Mouse (Mus musculus) right cerebral cortex, postnatal 36 days (tissue): ENCODE measurements around the gene Add2.
"Not testable (repeated sequence)": the region's sequence is repeated elsewhere in the genome, so short reads cannot be mapped to it uniquely, and the experiment has no call there.

ENCODE experiments used
- DNase-seq, 2 experiments: peaks; one replicate each; pipeline ENCODE4 v3.0.0; 2022; ENCODE audit warnings: low spot score in 2 of 2, mixed read lengths in 1 of 2

Gene Add2

DNA sequence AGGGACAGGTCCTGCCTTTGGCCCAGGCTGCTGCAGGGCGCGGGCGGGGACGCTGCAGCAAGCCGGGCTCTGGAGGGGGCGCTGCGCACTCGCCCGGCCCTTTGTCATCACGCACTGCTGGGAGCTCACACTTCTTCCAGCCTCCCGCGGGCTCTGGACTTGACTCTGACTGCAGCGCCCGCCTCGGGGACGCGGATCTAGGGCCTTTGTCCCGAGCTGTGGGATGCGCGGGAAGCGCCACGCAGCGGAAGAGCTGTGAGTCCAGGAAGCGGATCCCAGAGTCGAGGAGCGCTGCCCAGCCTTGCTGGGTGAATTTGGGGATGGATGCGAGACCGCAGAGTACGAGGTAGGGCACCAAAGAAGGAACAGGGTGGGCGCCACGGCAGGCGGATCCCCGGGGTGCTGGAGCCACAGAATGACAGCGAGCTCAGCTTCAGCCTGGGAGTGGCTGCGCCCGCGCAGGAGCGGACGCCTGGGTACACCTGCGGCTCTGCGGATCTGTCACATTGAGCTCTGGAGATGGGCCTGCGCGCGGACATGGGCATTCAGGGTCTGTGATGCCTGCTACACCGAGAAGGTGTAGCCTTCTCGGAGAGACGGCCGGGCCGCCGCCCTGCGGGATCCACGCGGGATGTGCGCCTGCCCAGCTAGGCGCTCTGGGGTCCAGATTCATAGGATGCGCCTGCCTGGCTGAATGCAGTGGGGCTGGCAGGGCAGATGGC is at the start of gene Add2:
Gene Add2 (plus strand): TSS at position 81 of the 722 bp plus-strand sequence.
- DNase-seq: peak; percentile 62 to 67

DNA sequence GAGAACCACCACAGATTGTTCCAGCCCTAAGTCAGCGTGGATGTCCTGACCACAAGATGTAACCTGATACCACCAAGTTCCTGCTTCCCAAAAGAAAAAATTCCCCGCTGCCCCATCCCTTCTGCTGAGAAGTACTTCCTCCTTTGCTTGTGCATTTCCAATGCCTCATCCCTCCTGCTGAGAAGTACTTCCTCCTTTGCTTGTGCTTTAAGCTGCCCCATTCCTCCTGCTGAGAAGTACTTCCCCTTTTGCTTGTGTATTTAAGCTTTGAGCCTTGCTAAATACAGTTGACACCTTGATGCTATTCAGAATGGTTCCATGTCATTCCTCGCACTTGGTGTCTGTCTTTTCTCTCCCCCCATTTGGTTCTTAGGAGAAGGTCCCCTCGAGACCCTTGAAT is 49.7 kb upstream of the Add2 start:
- not testable (repeated sequence) for DNase-seq

DNA sequence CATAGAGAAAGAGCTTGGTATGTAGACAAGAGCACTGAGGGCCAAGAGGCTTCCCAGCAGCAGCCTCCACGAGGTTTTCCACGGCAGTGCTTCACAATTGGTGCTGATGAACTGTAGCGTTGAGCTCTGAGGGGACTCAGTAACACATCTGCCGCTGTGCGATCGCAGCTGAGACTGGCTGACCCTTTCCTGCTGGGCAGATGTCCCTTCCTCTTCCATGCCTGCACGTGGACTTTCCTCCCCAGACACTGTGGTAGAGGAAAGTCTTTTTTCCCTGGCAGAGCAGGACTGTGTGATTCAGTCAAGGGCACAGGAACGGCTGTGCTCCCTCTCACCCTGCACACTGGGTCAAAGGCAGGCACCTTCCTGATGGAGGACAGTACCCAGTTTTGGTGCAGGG is 44.1 kb upstream of the Add2 start:
- no peak for DNase-seq

DNA sequence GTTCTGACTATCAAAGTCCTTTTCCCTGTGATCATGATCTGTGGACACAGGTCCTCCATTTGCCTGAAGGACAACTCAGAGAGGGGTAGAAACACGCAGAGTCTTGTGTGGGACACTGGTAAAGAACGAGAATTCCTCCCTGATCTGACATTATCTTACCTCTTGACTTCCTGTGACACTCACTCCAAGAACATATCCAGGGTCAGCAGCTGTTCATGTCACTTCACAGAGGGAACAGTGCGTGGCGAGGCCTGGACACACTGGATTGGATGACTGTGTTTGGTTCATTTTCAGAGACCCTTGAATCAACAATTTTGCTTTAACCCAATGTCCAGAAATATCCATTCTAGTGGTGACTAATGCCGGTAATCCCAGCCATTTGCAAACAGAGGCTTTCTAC is 38.9 kb upstream of the Add2 start:
- DNase-seq: not testable (repeated sequence)

DNA sequence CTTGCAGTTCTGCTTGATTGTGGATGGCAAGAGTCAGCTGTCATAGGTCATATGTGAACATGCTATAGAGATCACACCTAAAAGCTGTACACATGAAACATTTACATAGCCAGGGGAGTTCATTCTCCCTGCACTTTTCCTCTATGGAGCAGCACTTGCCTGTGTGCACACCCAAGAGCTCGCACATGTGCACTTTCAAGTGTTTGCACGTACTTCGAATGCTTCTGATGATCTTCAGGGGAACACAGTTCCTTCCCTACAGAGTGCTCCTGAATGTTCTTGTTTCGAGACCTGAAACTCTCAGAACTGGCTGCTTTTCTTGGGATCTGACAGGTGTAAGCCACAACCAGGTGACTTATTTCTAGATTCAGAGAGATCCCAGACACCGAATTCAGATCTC is 37.7 kb upstream of the Add2 start:
- DNase-seq: not testable (repeated sequence)

DNA sequence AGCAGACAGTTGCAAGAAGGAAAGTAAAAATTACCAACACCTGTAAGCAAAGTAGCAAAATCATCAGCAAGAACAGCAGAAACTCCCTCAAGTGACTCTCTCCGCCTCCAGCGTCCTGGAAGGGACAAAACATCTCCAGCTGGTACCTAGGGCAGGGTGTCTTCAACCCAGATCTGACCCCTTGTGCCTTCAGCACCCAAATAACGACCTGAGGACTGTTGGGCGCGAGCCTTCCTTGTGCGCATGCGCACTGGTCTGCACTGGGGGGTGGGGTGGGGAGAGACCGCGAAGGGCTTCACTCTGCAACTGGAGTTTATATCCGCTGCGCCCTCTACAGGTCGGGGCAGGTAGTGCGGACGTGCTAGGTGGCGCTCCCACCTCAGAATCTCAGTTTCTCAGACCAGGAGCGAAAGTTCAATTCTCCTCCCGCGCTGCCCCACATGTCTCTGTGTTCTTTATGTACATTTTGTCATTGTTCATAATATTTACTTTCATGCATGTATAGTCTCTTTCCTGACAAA is 25.0 kb upstream of the Add2 start:
- no peak for DNase-seq

DNA sequence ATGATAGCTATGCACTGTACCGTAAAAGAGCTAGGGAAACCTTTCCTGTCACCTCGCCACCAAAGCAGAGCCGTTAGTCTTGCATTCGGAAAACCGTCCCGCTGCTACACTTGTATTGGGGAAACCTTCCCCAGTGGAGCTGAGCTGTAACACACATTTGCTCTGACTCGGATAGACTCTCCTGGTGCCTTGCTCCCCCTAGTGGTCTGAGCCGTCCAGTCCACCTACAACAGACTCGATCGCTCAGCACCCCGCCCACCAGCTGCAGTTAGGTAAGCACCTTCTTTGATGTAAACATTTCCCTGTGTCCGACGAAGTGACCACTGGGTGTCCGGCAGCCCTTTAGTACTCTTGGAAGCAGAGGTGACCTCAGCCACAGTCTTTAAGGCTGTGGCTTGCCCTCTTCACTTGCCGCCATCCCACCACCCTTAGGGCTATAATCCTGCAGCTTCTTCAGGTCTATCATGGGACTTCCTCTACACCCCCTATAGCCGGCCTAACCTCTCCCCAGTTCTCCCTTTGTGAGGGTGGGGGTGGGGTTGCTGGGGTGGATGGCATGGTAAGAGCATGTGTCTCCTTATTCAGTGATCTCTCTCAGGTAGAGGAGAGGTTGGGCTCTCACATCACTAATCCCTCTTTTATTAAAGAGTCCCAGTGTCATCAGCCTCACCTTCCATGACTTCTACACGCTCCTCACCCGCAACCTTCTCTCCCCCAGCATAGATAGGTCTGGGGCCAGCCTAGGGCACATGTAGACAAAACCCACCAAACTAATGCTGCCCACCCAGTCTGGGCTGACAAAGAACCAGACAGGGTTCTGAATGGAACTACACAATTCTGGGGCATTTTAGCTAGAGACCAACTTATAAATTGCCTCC is 24.0 kb upstream of the Add2 start:
- peak; percentile 54 to 59 for DNase-seq

DNA sequence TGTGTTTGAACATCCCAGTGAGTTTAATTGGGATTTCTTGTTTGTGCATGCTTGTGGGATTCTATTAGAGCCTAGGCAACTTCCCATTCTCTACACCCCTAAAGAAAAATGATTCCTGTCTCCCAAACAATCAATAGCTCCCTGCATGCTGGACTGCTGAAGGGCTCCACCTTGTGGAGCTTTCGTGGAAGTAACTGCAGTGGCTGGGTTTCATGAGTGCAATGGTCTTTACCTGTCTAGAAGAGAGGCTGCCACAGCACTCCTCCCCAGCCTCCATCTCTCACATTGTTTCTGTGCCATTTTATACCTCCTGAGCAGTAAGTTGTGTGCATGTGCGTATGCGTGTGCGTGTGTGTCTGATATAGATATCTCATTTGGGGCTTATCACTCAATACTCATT is 18.5 kb upstream of the Add2 start:
- peak in 1 of 2 experiments; percentile 41 for DNase-seq

DNA sequence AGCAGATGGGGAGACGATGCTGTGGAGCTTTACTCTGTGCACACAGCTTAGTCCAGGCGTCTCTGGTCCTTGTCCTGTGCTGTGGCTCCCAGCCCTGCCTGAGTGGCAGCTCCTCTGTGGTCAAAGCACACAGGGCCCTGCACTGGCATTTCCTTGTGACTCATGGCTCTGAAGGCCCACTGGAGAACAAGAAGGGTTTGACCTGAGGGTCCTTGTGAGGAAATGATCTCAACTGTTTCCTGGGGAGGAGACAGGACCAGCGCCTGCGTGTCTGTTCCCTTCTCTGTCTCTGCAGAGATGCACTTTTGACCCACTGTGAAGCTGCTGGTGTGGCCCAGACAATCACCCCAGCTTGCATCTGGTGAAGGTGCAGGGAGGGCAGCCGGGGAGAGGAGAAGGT is 13.7 kb upstream of the Add2 start:
- not testable (repeated sequence) for DNase-seq

DNA sequence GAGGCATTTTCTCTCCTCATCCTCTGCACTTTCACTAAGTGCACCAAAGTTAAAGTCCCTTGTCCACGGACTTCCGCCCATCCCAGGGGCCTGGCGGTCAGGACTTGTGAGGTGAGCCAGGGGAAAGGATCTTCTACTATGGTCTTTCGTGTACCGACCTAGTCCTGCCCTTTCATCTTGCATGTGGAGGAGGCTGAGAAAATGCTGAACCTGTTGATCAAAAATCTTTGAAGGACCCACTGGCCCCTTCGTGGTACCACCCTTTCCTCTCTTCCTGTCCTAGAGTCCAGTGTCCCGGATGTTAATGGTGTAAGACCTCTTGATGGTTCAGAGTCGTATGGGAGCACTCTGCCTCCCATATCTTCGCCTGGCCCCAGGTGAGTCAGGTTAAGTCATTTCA is 12.6 kb upstream of the Add2 start, which contains the start of gene Figla:
Gene Figla (plus strand): TSS at position 301 of the 400 bp plus-strand sequence.
- no peak for DNase-seq

DNA sequence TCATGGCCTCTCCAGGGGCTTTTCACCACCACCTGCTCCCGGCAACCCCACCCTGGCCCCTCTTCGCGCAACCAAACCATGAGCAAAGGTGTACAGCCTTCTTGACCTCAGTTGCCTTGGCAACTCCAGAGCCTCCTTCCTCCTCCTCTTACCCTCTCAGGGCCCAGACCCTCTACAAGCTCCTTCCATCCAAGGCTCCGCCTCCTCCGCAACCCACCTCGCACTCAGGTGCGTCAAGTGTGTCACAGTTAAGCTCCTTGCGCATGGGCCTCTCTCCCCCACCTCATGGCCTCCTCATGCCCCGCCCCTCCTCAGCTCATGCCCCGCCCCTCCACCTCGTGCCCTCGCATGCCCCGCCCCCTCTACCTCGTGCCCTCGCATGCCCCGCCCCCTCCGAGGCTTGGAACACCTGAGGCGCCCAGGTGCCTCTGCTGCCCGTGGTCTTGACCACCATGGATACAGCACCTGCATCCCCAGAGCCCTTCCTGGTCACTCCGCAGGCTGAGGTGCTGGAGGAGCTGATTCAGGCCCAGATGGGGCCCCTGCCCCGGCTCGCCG is 11.6 kb upstream of the Add2 start:
- no peak for DNase-seq

DNA sequence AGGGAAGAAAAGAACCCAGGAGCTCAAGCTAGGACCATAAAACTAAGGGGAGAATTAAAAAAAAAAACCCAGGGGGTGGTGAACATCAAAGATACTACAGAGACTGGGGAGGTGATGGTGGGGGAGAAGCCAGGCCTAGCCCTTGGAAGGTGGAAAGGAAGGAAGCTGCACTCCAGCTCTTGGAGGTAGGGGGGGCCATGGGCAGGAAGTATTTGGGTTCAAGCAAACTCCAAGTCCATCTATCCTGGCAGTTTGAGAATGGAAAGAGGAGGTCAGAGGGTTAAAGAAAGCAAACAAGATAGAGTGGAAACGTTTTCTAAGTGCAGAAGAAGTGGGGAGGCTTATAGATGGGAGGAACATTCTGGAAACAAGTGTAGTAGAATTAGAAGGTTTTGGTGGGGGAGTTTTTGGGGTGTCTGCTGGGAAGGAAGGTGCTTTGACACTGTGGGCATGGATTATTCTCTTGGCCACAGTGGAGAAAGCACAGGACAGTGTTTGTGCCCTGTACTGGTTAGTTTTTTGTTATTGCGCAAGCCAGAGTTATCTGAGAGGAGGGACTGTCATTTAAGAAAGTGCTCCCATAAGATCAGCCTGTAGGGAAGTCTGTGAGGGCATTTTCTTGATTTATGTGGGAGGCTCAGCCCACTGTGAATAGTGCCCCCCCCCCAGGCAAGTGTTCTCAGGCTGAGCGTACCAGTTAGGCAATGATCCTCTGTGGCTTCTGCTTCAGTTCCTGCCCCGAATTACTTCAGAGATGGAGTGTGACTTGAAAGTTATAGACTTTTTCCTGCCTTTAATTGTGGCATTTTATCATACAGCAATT is 8.9 kb upstream of the Add2 start:
- no peak for DNase-seq

DNA sequence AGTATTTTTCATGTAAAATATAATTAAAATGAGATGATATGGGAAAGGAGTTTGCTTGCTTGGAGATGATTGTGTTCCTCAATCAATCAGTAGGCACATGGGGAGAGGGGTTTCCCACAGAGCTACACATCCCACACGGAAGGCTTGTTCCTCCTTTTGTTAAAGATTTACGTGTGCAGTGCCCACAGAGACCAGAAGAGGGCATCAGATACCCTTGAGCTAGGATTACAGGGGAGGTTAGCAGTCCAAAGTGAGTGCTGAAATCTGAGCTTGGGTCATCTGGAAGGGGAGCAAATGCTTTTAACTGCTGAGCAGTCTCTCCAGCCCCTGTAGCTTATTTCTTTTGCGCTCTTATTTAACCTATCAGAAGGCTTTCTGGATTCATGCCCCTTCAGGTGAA is 7.5 kb upstream of the Add2 start:
- no peak for DNase-seq

DNA sequence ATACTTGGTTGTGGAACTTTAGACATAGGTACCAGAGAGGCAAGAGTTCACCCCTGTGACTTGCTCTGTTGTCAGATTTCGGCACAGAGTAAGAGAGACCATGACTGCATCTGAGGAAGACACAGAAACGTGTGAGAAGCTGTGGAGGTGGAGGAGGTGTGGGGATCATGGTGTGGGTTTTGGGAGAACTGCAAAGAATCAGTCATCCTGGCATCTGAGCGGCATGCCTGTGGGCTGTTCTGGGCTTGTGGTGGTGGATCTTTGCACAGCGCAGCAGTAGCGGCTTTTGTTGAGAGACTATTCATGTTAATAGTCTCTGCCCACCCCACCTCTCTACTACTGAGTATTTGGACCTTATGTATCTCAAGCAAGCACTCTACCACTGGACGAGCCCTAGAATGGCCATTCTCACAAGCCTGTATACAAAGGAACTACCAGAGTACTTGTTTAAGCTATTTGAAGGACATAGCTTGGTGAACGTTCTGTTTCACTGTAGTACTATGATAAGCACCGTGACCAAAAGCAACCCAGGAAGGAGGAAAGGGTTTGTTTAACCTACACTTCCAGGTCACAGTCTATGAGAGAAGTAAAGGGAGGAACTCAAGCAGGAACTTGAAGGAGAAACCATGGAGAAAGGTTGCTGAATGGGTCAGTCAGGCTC is 1.7 kb upstream of the Add2 start:
- DNase-seq: peak; percentile 45 to 63

DNA sequence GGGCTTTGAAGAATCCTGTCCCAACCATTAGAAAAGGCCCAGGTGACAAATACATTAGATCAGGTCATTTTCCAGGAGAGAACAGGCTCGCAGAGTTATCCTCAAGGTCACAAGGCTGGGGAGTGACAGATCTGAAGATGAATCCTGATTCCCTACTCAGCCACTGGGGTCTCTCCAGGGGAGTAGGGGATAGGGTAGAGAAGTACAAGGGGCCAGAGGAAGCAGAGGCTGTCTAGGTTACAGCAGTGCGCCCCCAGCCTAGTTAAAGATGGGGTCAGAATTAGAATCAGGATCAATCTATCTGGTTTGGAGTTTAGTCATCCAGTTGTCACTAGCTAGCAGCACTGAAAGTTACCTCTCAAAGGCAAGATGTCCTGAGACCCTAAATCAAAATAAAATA is 331 bp upstream of the Add2 start:
- DNase-seq: no peak

DNA sequence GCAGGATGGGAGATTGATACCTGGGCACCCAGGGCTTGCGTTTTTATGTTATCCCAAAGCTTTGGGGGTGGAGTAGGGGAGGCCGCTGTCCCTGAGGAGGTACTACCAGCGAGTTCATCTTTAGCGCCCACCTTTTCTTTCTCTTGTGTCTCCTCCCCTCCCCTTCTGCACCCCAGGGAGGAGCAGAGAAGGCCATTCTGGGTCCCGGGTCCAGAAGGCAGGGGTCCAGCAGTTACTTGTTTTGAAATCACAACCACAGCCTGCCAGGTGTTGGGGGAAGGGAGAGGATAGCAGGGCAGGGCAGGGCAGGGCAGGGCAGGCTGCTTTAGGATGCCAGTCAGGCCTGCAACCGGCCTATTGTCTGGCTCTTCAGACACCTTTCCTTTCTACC is 837 bp downstream of the Add2 start:
- DNase-seq: no peak

DNA sequence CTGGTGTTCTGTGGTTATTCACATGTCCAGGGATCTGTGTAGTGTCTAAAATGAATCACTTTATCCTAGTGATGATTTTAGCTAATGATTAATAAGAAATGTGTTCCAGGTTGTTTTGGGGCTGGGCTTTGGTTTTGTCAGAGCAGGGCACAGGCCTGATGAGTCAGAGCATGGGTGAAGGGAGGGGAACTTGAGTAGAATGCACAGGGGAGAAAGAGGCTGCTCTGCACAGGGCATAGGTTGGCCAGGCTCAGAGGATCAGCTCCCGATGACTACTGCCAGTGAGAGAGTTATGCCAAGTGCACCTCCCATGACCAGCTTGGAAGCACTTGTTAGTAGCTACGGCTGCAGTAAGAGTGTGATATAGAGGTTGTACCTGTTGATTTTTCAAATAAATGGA is 3.0 kb downstream of the Add2 start:
- no peak for DNase-seq

DNA sequence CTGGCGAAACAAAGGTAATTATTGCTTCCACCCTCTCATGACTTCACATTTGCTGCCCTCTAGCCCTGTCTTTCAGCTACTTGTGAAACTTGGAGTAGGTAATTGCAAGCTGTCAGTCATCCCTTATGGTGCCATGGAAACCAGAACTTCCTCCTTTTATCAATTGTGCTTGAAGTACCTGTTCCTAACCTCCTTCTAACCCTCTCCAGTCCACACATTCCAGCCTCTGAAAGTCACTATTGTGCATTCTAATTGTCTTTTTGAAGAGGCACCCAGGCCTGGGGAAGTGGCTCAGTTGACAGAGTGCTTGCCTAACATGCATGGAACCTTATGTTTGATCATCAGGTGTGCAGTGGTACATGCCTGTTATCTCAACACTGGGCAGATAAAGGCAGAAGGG is 5.2 kb downstream of the Add2 start:
- DNase-seq: no peak

DNA sequence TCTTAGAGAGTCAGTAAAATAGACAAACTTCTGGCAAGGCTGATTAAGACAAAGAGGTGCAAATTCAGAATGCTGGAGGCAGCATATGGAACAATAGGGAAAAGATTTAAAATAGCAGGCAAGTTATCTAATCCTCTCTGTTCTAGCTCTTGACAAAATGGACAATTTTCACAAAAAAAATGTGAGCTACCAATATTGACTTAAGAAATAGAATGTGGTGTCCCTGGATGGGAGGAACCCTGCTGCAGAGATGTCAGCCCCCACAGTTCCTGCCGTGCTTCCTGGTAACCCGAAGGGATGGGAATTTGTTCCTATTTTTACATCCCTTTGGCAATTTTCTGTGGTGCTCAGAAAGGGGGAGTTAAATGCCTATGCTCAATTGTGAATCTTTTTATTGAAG is 10.4 kb downstream of the Add2 start:
- DNase-seq: peak in 1 of 2 experiments; percentile 65

DNA sequence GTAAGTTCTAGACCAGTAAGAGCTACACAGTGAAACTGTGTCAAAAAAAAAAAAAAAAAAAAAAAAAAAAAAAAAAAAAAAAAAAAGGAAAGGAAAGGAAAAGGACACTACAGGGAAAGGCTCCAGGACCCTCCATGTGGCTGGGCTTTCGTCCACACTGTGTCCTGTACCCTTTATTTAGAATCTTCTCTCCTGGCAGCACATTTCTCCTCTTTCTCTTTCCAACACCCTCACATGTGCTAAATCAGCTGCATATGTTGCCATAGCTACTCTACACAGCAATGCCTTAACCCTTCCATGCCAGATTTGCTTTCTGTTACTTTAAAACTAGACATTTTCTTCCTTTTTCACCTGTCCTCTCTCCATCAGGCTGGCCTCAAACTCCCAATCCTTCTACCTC is 11.7 kb downstream of the Add2 start:
- DNase-seq: peak in 1 of 2 experiments; percentile 53

DNA sequence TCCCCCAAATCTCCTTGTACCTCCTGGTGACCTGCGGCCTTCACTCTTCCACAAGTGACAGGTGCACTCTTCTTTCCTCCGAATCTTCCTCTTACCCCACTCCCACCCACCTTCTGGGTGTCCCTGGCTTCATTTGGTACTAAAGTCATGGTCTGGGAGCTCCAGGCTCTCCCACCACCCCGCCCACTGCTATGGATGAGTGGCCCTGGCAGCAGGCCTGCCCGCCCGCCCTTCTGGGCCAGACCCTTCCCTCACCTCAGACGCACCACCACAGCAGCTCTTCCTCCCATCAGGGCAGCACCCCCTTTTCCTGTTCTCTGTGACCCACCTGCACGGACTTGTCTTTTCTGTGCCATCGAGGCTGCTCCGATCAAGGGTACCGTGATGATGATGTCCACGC is 19.0 kb downstream of the Add2 start:
- DNase-seq: no peak
